ENCODE assay signal across 20 mouse cellular contexts in genomic region chr10:9243281-9243618, GRCm38 (mm10).
DNase-seq lines count a peak whose midpoint lies in the region; ATAC-seq and TF ChIP-seq lines count a peak whose summit lies in the region.
"Had no signal": no experiment of that assay in that cellular context is flagged by ENCODE, and none has a peak within 500 bp of the region (broad histone marks: within the 10 kb centered on the region; RNA-seq: fewer than 3 reads in every experiment).

No protein-coding gene starts in this region.

- no peaks in the 10 kb centered on the region for H3K4me1 ChIP-seq in forebrain, embryonic 14.5 days (ENCODE audit: control insufficient read depth, insufficient read depth, low read length)
- H3K4me1 ChIP-seq in forebrain, embryonic 11.5 days (replicated peaks; ENCODE audit: control insufficient read depth, insufficient read depth, low read length) = no peaks in the 10 kb centered on the region
- peaks cover 9% of the 10 kb centered on the region for H3K4me1 ChIP-seq in hindbrain, embryonic 14.5 days (replicated peaks; ENCODE audit: control insufficient read depth, insufficient read depth, low read length)
- 0 out of 2 replicates have a peak, but pooled peaks cover 3% of the 10 kb centered on the region for H3K4me1 ChIP-seq in hindbrain, embryonic 16.5 days (ENCODE audit: control insufficient read depth, insufficient read depth, low read depth, low read length)
- peaks cover 6% of the 10 kb centered on the region for H3K4me1 ChIP-seq in midbrain, embryonic 14.5 days (ENCODE audit: control insufficient read depth, insufficient read depth, low read length)
- H3K4me1 ChIP-seq in midbrain, postnatal 0 days (ENCODE audit: insufficient read depth, low read length) = no peaks in the 10 kb centered on the region
- peaks cover 9% of the 10 kb centered on the region for H3K4me1 ChIP-seq in midbrain, embryonic 16.5 days (ENCODE audit: control insufficient read depth, insufficient read depth, low read length)
- H3K4me1 ChIP-seq: embryonic facial prominence, embryonic 12.5 days had no signal

- no peak for TF ChIP-seq CTCF in midbrain, postnatal 0 days (IDR thresholded peaks at IDR 0.05)

- H3K9ac ChIP-seq in forebrain, embryonic 14.5 days (ENCODE audit: low read length) = no peak overlapping the region
- no peak overlapping the region for H3K9ac ChIP-seq in forebrain, embryonic 11.5 days (ENCODE audit: low read length)
- no peak overlapping the region for H3K9ac ChIP-seq in hindbrain, embryonic 14.5 days
- no peak overlapping the region for H3K9ac ChIP-seq in hindbrain, embryonic 16.5 days (ENCODE audit: low read depth, low read length)
- H3K9ac ChIP-seq in midbrain, embryonic 14.5 days (replicated peaks; ENCODE audit: low read length) = no peak overlapping the region
- no peak overlapping the region for H3K9ac ChIP-seq in midbrain, postnatal 0 days (replicated peaks; ENCODE audit: low read length, poor library complexity, severe bottlenecking)
- H3K9ac ChIP-seq in midbrain, embryonic 16.5 days (ENCODE audit: low read depth, low read length) = no peak overlapping the region
- H3K9ac ChIP-seq: embryonic facial prominence, embryonic 12.5 days had no signal

- H3K27me3 ChIP-seq in forebrain, embryonic 14.5 days (replicated peaks; ENCODE audit: control insufficient read depth, insufficient read depth, low read length) = no peaks in the 10 kb centered on the region
- no peaks in the 10 kb centered on the region for H3K27me3 ChIP-seq in forebrain, embryonic 11.5 days (ENCODE audit: control insufficient read depth, insufficient read depth, low read length)
- no peaks in the 10 kb centered on the region for H3K27me3 ChIP-seq in hindbrain, embryonic 14.5 days (ENCODE audit: control insufficient read depth, insufficient read depth, low read length)
- no peaks in the 10 kb centered on the region for H3K27me3 ChIP-seq in hindbrain, embryonic 16.5 days (replicated peaks; ENCODE audit: control insufficient read depth, insufficient read depth, low read length)
- no peaks in the 10 kb centered on the region for H3K27me3 ChIP-seq in midbrain, embryonic 14.5 days (ENCODE audit: control insufficient read depth, insufficient read depth, low read length)
- no peaks in the 10 kb centered on the region for H3K27me3 ChIP-seq in midbrain, postnatal 0 days (ENCODE audit: insufficient read depth, low read length)
- H3K27me3 ChIP-seq in midbrain, embryonic 16.5 days (ENCODE audit: control insufficient read depth, insufficient read depth, low read depth, low read length) = no peaks in the 10 kb centered on the region
- H3K27me3 ChIP-seq: embryonic facial prominence, embryonic 12.5 days had no signal

- H3K36me3 ChIP-seq in forebrain, embryonic 14.5 days (ENCODE audit: control insufficient read depth, insufficient read depth, low read length) = no peaks in the 10 kb centered on the region
- no peaks in the 10 kb centered on the region for H3K36me3 ChIP-seq in forebrain, embryonic 11.5 days (ENCODE audit: control insufficient read depth, insufficient read depth, low read length)
- H3K36me3 ChIP-seq in hindbrain, embryonic 14.5 days (replicated peaks; ENCODE audit: control insufficient read depth, insufficient read depth) = no peaks in the 10 kb centered on the region
- no peaks in the 10 kb centered on the region for H3K36me3 ChIP-seq in hindbrain, embryonic 16.5 days (ENCODE audit: control insufficient read depth, insufficient read depth, low read length)
- no peaks in the 10 kb centered on the region for H3K36me3 ChIP-seq in midbrain, embryonic 14.5 days (ENCODE audit: control insufficient read depth, insufficient read depth, low read length)
- no peaks in the 10 kb centered on the region for H3K36me3 ChIP-seq in midbrain, postnatal 0 days (ENCODE audit: insufficient read depth, low read length)
- H3K36me3 ChIP-seq in midbrain, embryonic 16.5 days (ENCODE audit: control insufficient read depth, insufficient read depth, low read length) = no peaks in the 10 kb centered on the region
- H3K36me3 ChIP-seq: embryonic facial prominence, embryonic 12.5 days; heart, embryonic 10.5 days had no signal

- no peak overlapping the region for H3K4me3 ChIP-seq in forebrain, embryonic 14.5 days (ENCODE audit: low read depth, low read length)
- H3K4me3 ChIP-seq in forebrain, embryonic 11.5 days (ENCODE audit: low read depth, low read length) = no peak overlapping the region
- H3K4me3 ChIP-seq in hindbrain, embryonic 14.5 days (replicated peaks; ENCODE audit: low read length) = no peak overlapping the region
- H3K4me3 ChIP-seq in hindbrain, embryonic 16.5 days (ENCODE audit: low read length) = no peak overlapping the region
- no peak overlapping the region for H3K4me3 ChIP-seq in midbrain, embryonic 14.5 days (replicated peaks; ENCODE audit: low read depth, low read length)
- H3K4me3 ChIP-seq in midbrain, postnatal 0 days (ENCODE audit: low read depth, low read length) = no peak overlapping the region
- H3K4me3 ChIP-seq in midbrain, embryonic 16.5 days (ENCODE audit: low read depth, low read length) = no peak overlapping the region
- H3K4me3 ChIP-seq: embryonic facial prominence, embryonic 12.5 days; heart, embryonic 10.5 days had no signal

- no peak for ATAC-seq in forebrain, embryonic 14.5 days
- no peak for ATAC-seq in forebrain, embryonic 11.5 days (replicated peaks; ENCODE audit: low FRiP score)
- no peak for ATAC-seq in hindbrain, embryonic 14.5 days (ENCODE audit: low FRiP score)
- ATAC-seq in hindbrain, embryonic 16.5 days = no peak
- ATAC-seq in midbrain, embryonic 14.5 days (ENCODE audit: low FRiP score, low TSS enrichment) = no peak
- no peak for ATAC-seq in midbrain, postnatal 0 days (ENCODE audit: low FRiP score)
- no peak for ATAC-seq in midbrain, embryonic 16.5 days
- ATAC-seq: inflammation-experienced regulatory T-cells, adult 6 months; intestine, postnatal 0 days had no signal

- 0 out of 2 replicates have a peak overlapping the region, but pooled peaks have one; percentile 1 for H3K27ac ChIP-seq in forebrain, embryonic 14.5 days (ENCODE audit: low read depth, low read length)
- no peak overlapping the region for H3K27ac ChIP-seq in forebrain, embryonic 11.5 days (ENCODE audit: low read depth, low read length)
- peak overlapping the region; percentile 55 for H3K27ac ChIP-seq in hindbrain, embryonic 14.5 days
- H3K27ac ChIP-seq in hindbrain, embryonic 16.5 days (ENCODE audit: low read depth, low read length) = no peak overlapping the region
- H3K27ac ChIP-seq in midbrain, embryonic 14.5 days (replicated peaks; ENCODE audit: low read depth, low read length) = peak overlapping the region; percentile 67; the same call in 1 of the 2 replicates
- no peak overlapping the region for H3K27ac ChIP-seq in midbrain, postnatal 0 days (ENCODE audit: low read depth, low read length)
- H3K27ac ChIP-seq in midbrain, embryonic 16.5 days (ENCODE audit: low read length) = 0 out of 2 replicates have a peak overlapping the region, but pooled peaks have one; percentile 49
- H3K27ac ChIP-seq: embryonic facial prominence, embryonic 12.5 days; heart, embryonic 10.5 days had no signal

- DNase-seq in forebrain, embryonic 14.5 days (ENCODE audit: low spot score) = peak; percentile 53
- no peak for DNase-seq in forebrain, embryonic 11.5 days (ENCODE audit: low spot score)
- DNase-seq in hindbrain, embryonic 14.5 days (ENCODE audit: low spot score) = peak; percentile 33
- peak; percentile 32 for DNase-seq in midbrain, embryonic 14.5 days
- DNase-seq in midbrain, postnatal 0 days (ENCODE audit: low spot score) = no peak
- DNase-seq in cerebellum, postnatal 25 days = no peak
- DNase-seq: adrenal gland, postnatal 14 days; cerebellum, adult 2 months; cerebellum, postnatal 10 days; gastrocnemius, postnatal 36 days; heart, adult 11 months; heart, postnatal 10 days; heart, postnatal 4 days; kidney, adult 8-10 months had no signal

- 74% methylated on average over 4 of the region's 4 CpGs for WGBS in forebrain, embryonic 14.5 days
- WGBS in forebrain, embryonic 11.5 days = 86% methylated on average over 4 of the region's 4 CpGs
- 56% methylated on average over 4 of the region's 4 CpGs for WGBS in hindbrain, embryonic 14.5 days
- WGBS in hindbrain, embryonic 16.5 days = 51% methylated on average over 4 of the region's 4 CpGs
- 56% methylated on average over 4 of the region's 4 CpGs for WGBS in midbrain, embryonic 14.5 days
- 44% methylated on average over 4 of the region's 4 CpGs for WGBS in midbrain, postnatal 0 days
- WGBS in midbrain, embryonic 16.5 days = 49% methylated on average over 4 of the region's 4 CpGs

- no peak overlapping the region for H3K4me2 ChIP-seq in forebrain, embryonic 14.5 days (ENCODE audit: low read length)
- no peak overlapping the region for H3K4me2 ChIP-seq in forebrain, embryonic 11.5 days (ENCODE audit: low read depth, low read length, severe bottlenecking)
- no peak overlapping the region for H3K4me2 ChIP-seq in hindbrain, embryonic 14.5 days (replicated peaks)
- H3K4me2 ChIP-seq in hindbrain, embryonic 16.5 days (ENCODE audit: low read length) = no peak overlapping the region
- H3K4me2 ChIP-seq in midbrain, embryonic 14.5 days (ENCODE audit: low read length) = no peak overlapping the region
- H3K4me2 ChIP-seq in midbrain, postnatal 0 days (ENCODE audit: low read depth, low read length, poor library complexity, severe bottlenecking) = no peak overlapping the region
- no peak overlapping the region for H3K4me2 ChIP-seq in midbrain, embryonic 16.5 days (ENCODE audit: low read length)
- H3K4me2 ChIP-seq: embryonic facial prominence, embryonic 12.5 days had no signal

- H3K9me3 ChIP-seq in forebrain, embryonic 14.5 days (replicated peaks; ENCODE audit: control insufficient read depth, low read length) = no peaks in the 10 kb centered on the region
- H3K9me3 ChIP-seq in forebrain, embryonic 11.5 days (ENCODE audit: control insufficient read depth, low read length) = no peaks in the 10 kb centered on the region
- no peaks in the 10 kb centered on the region for H3K9me3 ChIP-seq in hindbrain, embryonic 14.5 days (ENCODE audit: control insufficient read depth, low read length)
- H3K9me3 ChIP-seq in hindbrain, embryonic 16.5 days (ENCODE audit: control insufficient read depth, low read length) = no peaks in the 10 kb centered on the region
- H3K9me3 ChIP-seq in midbrain, embryonic 14.5 days (ENCODE audit: control insufficient read depth, low read length) = no peaks in the 10 kb centered on the region
- no peaks in the 10 kb centered on the region for H3K9me3 ChIP-seq in midbrain, postnatal 0 days (ENCODE audit: low read length)
- H3K9me3 ChIP-seq in midbrain, embryonic 16.5 days (replicated peaks; ENCODE audit: control insufficient read depth, low read length, poor library complexity, severe bottlenecking) = no peaks in the 10 kb centered on the region
- H3K9me3 ChIP-seq: embryonic facial prominence, embryonic 12.5 days; heart, embryonic 10.5 days had no signal

Comparison
In these comparisons a context has a peak if more than half of its experiments do, and no peak if none do; other contexts are left out.
1. DNase-seq: peak in forebrain, embryonic 14.5 days (single experiment), hindbrain, embryonic 14.5 days (single experiment) and midbrain, embryonic 14.5 days (single experiment); none in forebrain, embryonic 11.5 days (single experiment), midbrain, postnatal 0 days (single experiment) and cerebellum, postnatal 25 days (0 of 2).
2. H3K27ac ChIP-seq: peak in forebrain, embryonic 14.5 days (single experiment), hindbrain, embryonic 14.5 days (single experiment), midbrain, embryonic 14.5 days (single experiment) and midbrain, embryonic 16.5 days (single experiment); none in forebrain, embryonic 11.5 days (single experiment), hindbrain, embryonic 16.5 days (single experiment) and midbrain, postnatal 0 days (single experiment).